Mouse (Mus musculus) layer of hippocampus, postnatal 36 days (tissue): ENCODE data around the gene Gm21988. TPM values are rescaled to one million over a fixed set of nuclear protein-coding genes. Genes with fewer than 3 reads are reported as not detected.
A peak's percentile ranks its signal among the peaks of the same experiment; 100 is the strongest.

Experiments
- DNase-seq, 2 experiments: peaks; one replicate each; pipeline ENCODE4 v3.0.0; 2022
- total RNA-seq, 2 experiments: library from RNA; stranded (reverse); gene quantifications; 2 replicates each; pipeline ENCODE4 v1.2.3; 2021

Gm21988 gene
- total RNA-seq, 2 experiments from 2014 or later, result 3.9 to 5.1 TPM

DNA sequence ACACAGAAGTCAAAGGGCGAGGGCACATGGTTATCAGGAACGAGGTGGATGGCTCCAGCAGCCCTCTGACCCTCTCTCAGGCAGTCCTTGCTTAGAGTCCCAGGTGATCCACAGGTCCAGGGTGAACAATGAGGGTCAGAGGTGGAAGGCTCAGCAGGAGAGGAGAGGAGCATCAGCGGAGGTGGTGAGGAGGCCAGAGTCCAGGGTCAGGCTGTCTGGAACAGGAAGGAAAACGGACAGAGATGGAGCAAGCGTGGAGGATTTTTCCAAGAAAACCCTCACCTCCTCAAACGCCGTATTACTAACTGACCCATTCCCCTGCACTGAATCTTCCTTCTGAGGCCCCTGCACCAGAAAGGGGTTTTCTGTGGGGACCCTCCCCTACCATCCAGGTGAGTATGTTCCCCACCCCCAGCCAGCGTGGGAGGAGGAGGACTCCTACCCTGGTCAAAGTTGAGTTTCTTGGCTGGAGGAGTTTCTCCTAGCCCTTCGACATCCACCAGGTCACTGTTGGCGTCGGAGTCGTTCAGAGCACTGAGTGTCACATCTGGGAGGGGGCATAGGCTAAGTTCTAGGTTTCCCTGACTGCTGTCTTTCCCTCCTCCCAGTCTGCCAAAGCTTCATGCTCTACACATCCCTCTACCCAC is 4.3 kb downstream of the Gm21988 start:
- no peak for DNase-seq

DNA sequence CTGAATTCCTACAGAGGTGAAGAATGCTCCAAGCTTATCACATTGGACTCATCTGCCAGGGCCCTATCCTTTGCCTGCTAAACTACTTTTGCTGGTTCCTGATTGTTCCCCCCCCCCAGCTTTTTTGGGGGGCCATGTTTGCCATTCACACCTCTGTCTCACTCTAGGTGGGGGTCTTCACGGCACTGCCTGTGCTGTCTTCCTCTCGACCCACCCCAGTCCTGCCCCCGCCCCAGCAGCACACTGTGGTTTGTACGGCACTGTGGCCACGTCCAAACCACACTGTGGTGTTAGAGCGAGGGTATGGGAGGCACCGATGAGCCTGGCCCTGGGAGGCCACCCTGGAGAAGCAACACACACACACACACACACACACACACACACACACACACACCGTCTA is 5.1 kb downstream of the Gm21988 start:
- no peak for DNase-seq

DNA sequence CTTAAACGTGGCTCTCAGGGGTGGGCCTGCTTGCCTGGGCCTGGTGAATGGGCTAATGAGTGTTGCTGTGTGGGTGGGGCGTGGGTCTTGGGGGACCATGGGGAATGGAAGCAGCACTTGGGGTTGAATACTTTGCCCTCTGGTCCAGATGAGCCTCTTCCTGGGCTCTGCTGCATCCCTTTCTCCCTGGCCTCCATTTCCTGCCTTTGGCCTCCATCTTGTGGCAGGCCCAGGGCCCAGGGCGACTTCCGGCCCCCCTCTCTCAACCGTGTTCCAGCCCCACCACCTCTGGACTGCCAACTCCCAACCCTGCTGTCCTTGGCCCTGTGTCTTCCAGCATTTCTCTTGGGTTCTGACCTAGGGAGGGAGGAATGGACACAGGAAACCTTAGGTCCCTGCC is 5.6 kb downstream of the Gm21988 start:
- DNase-seq, result no peak

DNA sequence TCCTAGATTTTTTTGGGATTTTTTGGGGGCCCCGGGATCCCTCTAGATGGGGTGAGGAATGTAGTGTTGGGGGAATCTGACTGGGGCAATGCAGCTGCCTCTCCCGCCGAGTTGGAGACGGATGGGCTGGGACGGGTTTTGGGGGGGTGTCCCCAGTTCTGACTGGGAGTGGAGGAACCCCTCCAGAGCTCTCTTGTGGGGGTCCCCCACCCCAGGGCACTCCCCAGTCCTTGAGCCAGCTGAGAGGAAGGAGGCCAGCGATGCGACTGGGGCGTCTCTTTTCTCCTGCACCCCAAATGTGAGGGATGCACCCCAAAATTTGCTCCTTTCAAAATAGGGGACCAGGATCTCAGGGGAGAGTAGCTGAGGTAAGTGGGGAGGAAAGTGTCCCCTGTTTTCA is 6.6 kb downstream of the Gm21988 start:
- no peak for DNase-seq

DNA sequence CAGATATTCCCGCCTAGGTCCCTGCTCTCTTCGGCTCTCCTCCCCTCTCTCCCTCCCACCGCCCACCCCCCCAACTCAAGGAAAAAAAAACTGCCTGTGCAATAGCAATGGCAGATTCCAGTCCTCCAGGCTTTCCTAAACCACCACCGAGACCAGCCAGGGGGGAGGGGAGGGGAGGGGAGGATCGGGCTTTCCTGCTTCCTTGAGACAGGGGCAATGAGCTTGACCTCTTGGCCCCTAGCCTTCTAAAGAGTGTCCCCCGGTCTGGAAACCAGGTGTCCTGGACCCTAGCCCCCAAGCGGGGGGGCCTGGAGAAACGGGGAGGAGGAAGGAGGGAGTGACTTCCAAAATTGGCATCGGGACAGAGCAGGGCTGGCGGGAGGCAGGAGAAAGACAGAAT is 7.1 kb downstream of the Gm21988 start:
- DNase-seq, result peak in 1 of 2 experiments; percentile 48

DNA sequence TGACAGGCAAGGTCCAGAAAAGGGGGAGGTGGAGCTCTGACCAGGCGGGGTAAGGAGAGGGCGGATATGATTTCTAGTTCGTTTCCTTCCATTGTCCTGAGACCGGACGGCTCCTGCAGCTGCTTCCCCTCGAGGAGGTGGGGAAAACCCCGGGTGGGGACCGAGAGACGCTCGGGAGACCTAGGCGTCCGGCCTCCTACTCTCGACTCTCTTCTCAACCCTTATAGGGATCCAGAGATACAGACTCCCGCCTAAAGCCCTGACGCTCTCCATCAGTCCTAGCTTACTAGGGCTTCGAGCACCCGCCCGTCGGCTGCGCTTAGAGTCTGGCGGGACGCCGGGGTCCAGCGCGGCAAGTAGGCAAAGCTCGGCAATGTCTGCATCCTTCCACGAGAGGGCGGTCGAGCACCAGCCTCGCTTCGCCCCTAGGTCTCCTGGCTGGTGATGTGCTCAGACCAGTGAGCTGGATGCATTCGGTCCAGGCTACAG is 9.3 kb downstream of the Gm21988 start:
- DNase-seq, result peak; percentile 75 to 81

DNA sequence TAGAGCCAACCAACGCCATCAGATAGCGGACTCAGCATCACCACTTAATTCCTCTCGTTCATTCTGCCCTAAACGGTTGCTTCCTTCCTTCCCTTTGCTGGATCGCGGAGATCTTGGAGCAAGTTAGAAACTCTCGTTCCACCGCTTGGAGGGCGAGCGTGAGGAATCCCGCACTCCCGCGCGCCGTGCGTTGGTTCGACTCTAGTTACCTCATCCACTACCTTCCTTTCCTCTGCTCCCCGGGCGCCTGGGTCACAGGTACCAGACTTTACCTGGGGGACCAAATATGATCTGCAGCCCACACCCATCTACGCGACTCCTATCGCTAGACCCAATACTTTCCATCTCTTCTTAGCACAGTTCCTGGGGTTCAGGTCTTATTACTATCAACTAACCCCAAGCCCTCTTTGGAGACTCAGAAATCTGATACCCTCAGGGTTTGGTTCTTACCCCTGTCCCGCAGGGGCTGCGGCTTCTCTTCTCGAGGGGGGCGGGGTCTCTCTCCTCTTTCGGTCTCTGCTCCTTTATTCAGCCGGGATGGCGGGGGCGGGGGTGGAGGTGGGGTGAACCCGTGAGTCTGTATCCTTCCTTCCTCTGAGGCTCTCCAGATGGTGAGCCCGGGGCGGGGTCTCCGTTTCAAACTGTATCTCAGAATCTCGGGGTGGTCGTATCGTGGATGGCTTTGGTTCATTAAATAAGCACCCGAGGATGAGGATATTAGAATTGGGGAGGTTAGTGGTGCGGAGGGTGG is 10.2 kb downstream of the Gm21988 start, which contains the start of gene Bcl6b:
TSS of gene Bcl6b (minus strand) at position 539 of the 751 bp plus-strand sequence.
- no peak for DNase-seq

DNA sequence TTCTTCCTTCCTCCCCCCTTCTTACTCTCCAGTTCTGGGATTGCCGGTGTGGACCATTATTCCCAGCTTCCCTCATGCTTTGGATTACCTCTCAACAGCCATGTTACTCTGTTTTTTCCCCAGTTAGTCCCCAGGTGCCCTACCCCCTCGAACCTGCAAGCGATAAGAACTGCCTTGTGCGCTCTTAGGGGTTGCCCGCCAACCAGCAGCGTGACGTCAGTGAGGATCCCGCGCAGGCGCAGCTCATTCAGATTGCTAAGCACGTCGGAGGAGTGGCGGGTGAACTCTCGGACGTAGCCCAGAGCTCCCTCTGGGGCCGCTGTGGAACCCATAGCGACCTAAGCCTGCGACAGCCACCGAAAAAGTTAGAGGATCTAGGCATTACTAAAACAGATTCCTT is 10.8 kb downstream of the Gm21988 start:
- peak; percentile 78 for DNase-seq

DNA sequence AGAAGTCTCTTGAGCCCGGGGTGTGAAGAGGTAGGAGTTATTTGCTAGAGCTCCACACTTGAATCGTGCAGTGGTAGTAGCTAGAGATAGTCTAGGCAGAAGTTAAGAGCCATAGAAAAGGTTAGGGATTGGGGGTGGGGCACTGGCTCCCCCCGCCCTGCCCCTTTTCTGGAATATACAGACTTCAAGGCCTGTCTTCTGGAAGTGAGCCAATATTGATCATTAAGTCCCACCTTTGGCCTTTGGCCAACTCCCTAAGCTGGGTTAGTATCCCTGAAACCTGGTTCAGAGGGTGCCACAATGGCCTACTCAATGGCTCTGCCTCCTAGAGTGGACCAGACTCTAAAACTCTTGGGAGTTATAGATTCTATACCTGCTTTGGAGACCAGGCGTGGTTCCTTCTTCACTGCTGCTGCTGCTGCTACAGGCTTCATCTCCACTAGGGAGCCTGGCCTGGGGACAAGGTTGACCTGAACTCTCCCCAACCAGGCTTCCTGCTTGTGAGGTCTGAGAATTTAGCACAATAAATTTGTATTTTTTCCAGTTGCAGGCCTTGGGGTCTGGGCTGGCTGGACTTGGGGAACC is 11.9 kb downstream of the Gm21988 start:
- DNase-seq, result no peak

DNA sequence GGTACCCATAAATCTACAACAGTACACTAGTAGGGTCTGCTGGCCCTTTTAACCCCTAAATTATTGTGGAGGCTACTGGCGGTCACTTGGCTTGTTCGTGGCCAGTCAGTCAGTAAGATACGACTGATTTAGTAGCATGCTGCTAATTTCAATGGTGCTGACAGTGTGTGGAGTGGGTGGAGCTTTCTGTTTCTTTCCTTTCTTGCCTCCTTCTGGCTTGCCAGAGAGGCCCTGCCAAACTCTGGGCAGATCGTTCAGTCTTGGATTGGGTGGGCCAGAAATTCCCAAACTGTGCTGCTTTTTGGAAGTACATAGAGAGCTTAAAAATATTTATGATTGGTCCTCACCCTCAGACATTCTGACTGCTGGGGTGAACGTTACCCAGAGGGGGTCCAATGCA is 12.5 kb downstream of the Gm21988 start:
- DNase-seq, result no peak

DNA sequence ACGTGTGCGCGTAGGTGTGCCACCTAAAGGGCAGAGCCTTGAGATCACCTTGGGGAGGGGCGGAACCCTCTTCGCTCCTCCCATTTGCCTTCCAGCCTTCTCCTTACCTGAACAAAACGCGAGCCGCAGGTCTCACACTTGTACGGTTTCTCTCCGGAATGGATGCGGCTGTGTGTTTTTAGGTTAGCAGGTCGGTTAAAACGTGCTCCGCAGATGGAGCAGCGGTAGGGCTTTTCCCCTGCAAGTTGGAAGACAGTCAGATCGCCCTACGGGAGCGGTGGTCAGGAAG is 13.1 kb downstream of the Gm21988 start:
- no peak for DNase-seq

DNA sequence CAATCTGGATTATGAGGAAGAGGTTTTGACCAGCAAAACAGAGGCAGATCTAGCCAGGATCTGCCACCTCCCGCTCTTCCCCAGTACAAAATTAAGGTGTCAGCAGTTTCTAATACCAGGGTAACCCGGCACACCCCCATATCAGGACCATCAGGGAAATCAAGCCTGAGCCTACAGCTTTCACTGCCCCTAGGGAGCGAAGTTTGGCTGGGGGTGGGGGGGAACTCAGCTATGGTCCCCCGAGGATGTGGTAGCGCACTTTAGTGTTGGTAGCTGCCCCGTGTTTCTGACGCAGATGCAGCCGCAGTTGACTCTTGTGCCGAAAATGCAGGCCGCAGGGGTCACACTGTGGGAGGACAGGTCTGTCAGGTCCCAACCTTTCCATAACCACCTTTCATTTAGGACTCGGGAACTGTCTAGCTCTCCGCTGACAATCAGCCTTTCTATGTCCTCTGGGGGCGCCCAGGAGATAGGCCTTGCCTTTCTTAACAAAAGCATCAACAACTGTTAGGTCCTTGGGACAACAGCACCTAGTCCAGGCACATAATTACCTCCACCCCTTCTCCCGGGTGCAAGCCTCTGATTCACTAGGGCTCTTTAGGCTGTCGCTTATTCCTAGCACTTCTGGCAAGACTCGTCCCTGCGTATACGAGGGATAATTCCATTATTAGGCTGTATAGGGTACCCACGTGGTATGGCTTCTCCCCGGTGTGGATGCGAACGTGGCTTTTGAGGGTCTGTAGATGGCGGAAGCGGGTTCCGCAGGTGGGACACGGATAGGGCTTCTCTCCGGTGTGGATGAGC is 13.6 kb downstream of the Gm21988 start:
- no peak for DNase-seq

DNA sequence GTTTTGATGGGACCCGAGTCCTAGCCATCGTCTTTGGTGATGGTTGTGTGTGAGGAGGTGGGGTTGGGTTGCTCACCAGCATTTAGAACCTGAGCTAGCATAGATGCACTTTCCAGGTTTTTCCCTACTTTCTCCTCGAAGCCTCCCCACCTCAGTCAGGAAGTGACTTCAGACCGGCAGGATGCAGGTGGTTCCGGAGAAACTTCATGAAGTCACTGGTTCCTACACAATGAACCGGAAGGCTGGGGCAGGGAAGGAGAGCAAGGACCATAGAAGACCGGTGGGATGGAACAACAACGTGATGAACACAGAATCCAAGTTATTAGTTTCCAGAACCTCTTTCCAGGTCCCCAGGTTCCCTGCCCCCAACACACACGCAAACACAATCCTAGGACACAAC is 15.9 kb downstream of the Gm21988 start:
- no peak for DNase-seq

DNA sequence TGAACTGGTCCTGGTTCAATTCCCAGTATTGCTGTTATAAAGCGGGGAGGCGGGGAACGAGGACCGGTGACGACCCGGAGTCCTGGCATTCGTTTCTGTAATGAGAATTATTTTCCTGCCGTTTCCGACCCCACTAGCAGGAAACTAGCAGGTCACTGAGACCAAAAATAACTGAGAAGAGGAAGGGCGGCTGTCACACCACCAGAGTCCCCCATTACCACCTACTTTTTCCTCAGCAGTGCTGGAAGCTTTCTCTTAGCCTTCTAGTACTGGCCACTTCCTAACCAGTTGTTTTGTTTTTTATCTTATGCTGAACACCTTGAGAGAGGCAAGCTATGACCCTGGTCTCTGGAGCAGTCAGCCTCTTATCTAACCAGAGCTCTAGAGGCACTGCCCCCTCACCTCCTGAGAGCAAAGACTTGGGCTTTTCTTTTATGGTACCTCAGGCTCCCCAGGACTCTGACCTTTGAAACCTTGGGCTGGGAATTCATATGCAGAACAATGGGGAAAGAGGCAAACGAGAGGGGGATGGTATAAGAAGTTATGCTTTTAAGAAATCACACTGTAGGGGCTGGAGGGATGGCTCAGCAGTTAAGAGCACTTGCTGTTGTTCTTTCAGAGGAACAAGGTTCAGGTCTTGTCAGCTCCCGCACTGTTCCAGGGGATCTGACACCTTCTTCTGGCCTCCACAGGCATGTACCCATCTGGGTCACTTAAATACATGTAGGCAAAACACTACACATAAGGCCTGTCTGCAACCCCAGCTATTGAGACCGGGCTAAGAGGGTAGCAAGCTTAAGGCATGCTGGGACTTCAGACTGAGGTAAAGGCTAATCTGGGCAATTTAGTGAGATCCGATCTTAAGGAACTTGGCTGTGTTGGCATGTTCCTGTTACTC is 17.8 kb downstream of the Gm21988 start:
- DNase-seq, result no peak

DNA sequence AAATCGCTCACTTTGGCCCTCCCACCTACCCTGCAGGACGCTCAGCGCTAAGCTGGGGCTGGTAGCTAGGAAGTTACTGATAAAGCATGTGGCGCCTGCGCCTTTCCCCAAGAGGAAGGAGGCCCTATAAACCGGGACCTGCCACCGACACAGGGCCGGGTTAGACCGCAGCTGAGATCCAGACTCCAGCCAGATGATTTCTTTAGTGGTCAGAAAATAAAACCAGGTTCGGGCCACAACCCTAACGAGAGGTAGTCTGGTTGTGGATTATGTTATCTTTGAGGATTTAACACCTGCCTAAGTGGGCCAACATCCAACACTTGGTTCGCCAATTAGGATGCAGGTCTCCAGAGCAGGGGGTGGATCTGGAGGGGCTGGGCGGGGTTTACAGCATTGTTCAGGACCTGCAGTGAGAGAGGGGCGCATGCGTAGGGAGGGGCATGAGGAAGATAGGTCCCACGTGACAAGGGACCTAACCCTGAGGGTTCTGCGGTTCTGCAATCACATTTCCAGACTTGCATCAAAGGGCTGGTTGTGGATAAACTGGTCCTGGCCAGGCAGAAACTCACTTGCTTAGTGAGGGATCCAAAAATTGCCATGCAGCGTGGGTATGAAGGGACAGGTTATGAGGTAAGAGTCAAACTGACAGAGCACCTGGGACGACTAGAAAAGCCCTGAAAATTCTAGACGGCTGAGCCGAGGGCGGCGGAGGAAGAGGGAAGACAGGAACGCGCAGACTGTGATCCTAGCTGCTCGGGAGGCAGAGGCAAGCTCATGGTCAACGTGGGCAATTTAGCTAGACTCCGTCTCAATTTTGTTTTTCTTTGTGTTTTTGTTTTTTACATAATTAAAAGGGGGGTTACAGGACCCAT is 18.7 kb downstream of the Gm21988 start, which contains the start of gene Slc16a13:
TSS of gene Slc16a13 (minus strand) at position 334 of the 872 bp plus-strand sequence.
- peak; percentile 93 for DNase-seq

DNA sequence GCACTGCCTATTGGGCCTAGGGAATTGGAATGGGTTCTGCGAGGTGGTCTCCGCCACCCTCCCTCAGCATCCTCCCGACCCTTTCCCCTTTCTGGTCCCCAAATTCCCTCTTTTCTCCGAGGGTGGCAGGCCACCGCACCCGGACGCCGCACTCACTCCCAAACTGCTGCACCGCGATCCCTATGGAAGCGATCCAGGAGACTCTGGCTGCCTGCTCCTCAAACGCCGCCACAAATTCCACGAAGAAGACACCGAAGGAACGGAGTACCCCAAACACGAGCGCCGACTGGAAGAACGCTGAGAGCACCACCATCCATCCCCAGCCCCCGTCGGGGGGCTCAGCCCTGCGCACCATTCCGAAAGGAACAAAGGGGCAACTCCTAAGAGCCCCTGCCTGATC is 19.3 kb downstream of the Gm21988 start:
- DNase-seq, result no peak

DNA sequence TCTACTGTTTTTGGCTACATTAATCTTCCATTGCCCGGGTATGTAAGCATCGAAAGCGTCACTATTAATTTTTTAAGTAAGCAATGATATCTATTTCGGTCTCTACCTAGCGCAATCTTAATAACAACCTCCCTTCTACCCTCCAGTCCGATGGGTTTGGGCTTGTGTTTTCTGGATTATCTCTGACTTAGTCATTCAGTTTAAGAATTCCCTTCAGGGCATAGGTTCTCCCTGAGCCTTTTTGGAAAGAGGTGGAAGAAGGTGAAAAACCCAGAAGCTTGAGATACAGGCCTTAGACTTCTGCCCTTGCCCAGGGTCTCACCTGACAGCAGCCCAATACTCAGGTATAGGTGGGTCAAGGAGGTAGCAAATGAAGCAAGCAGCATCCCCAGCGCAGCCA is 19.8 kb downstream of the Gm21988 start:
- no peak for DNase-seq

DNA sequence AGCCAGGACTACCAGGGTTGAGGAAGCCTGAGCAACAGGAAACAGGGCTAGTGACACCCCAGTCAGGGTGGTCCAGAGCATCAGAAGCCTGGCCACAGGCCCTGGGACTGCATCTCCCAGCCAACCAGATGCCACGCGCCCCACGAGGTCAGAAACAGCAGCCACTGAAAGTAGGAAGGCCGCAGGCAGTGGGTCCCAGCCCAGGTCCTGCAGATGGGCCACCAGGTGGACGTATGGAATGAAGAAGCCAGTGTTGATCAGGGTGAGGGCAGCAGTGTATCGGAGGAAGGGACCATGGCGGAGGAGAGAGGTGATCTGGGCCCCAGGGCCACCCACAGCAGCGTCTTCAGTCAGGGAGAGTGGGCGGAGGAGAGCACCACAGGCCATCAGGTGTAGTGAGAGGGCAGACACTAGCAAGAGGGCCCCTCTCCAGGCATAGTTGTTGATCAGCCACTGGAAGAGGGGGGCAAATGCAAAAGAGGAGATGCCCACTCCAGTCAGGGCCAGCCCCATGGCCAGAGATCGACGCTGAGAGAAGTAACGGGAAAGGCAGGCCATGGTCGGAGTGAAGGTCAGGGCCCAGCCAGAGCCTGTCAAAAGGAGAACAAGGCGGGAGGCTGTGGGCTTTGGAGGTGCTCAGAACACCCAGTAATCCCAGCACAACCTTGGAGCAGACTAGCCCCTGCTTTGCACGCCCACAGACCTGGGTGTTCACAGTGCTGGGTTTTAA is 20.7 kb downstream of the Gm21988 start:
- DNase-seq, result no peak

DNA sequence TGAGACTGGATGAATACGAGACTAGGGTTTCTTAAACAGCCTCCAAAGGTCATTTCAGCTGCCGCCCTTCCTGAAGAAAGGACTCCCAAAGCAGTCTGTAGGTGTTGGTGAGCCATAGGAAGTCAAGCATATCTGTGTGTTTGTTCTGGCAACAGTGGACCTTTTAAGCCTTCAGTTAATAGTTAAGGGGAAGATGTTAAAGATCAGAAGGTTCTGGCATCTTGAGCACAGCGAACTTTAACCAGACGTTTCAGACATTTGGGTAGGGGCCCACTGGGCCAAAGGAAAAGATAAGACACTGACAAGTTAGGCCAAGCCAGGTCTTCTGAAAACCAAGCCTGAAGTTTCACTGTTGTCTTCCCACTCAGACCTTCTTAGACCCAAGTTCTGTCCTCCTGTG is 21.6 kb downstream of the Gm21988 start:
- no peak for DNase-seq

DNA sequence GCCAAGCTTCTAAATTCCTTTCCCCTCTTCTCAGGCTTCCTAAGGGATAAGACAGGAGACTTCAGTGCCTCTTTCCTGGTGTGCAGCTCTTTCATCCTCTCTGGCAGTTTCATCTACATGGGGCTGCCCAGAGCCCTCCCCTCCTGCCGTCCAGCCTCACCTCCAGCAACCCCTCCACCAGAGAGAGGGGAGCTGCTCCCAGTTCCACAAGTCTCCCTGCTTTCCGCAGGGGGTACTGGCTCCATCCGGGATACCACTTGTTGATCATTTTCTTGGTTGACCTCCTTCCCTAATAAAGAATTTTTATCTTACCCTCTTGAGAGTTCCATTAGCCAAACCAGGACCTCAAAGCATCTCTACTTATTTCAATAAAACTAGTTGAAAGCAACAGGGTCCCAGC is 23.5 kb downstream of the Gm21988 start:
- no peak for DNase-seq
